Mouse (Mus musculus) left cerebral cortex, postnatal 25 days (tissue): Measurements from ENCODE around the gene Adamts6. TPM values are rescaled to one million over a fixed set of nuclear protein-coding genes. Genes with fewer than 3 reads are reported as not detected.

Source experiments
- DNase-seq, 2 experiments: peaks; one replicate each; pipeline ENCODE4 v3.0.0; 2022; ENCODE audit warnings: low spot score in 2 of 2, mixed read lengths in 1 of 2
- intact Hi-C: fragments of 180-260 bp; cut with DNase I; formaldehyde crosslinking; loops from one replicate; pipeline ENCODE4 v1.15.1; 2025
- total RNA-seq, 2 experiments: library from RNA; stranded (reverse); gene quantifications; 2 replicates each; pipeline ENCODE4 v1.2.3; 2021

Gene Adamts6
- total RNA-seq, 2 experiments from 2014 or later: 3.1 to 4.4 TPM

- DNase-seq: no peak
- intact Hi-C loops: no loop called here
These were observed 160.7 kb downstream of the Adamts6 start for GRCm38 (mm10) chr13:104448349-104448748.

GRCm38 (mm10) chr13:104453271-104453974 lies 165.8 kb downstream of the Adamts6 start:
- intact Hi-C loops: no loop called here

GRCm38 (mm10) chr13:104460287-104460686 lies 172.7 kb downstream of the Adamts6 start:
- intact Hi-C loops: no loop called here
- no peak for DNase-seq

More at GRCm38 (mm10) chr13:104453271-104453974, 165.8 kb downstream of the Adamts6 start:
- peak in 1 of 2 experiments; percentile 17 for DNase-seq

GRCm38 (mm10) chr13:104468061-104468460 lies 180.4 kb downstream of the Adamts6 start:
- intact Hi-C loops: no loop called here

GRCm38 (mm10) chr13:104476285-104476956 lies 188.8 kb downstream of the Adamts6 start:
- no peak for DNase-seq
- intact Hi-C loops: no loop called here

More at GRCm38 (mm10) chr13:104468061-104468460, 180.4 kb downstream of the Adamts6 start:
- DNase-seq: no peak

GRCm38 (mm10) chr13:104482426-104483089 lies 194.9 kb downstream of the Adamts6 start:
- intact Hi-C loops: no loop called here
- DNase-seq: no peak

GRCm38 (mm10) chr13:104483111-104483722 lies 195.6 kb downstream of the Adamts6 start:
- DNase-seq: no peak
- intact Hi-C loops: no loop called here

- intact Hi-C loops: no loop called here
- DNase-seq: no peak
These were observed 203.6 kb downstream of the Adamts6 start for GRCm38 (mm10) chr13:104491046-104491811.

- no peak for DNase-seq
- intact Hi-C loops: no loop called here
These were observed 205.9 kb downstream of the Adamts6 start for GRCm38 (mm10) chr13:104493466-104493993.

- DNase-seq: no peak
- intact Hi-C loops: no loop called here
These were observed 206.7 kb downstream of the Adamts6 start for GRCm38 (mm10) chr13:104494200-104494873.

GRCm38 (mm10) chr13:104497592-104497991 lies 210.0 kb downstream of the Adamts6 start:
- intact Hi-C loops: no loop called here
- DNase-seq: no peak

- intact Hi-C loops: no loop called here
- no peak for DNase-seq
These were observed 211.0 kb downstream of the Adamts6 start for GRCm38 (mm10) chr13:104498669-104499068.

GRCm38 (mm10) chr13:104499116-104500040 lies 211.7 kb downstream of the Adamts6 start:
- no peak for DNase-seq
- intact Hi-C loops: no loop called here

GRCm38 (mm10) chr13:104502406-104502805 lies 214.8 kb downstream of the Adamts6 start:
- DNase-seq: no peak
- intact Hi-C loops: no loop called here

- DNase-seq: no peak
- intact Hi-C loops: no loop called here
These were observed 216.4 kb downstream of the Adamts6 start for GRCm38 (mm10) chr13:104504043-104504442.

- intact Hi-C loops: no loop called here
- no peak for DNase-seq
These were observed 218.7 kb downstream of the Adamts6 start for GRCm38 (mm10) chr13:104506165-104506875.

- no peak for DNase-seq
- intact Hi-C loops: no loop called here
These were observed 220.0 kb downstream of the Adamts6 start for GRCm38 (mm10) chr13:104507671-104508070.
